Mouse (Mus musculus): ENCODE results near the gene Snrpa1.

Snrpa1 gene

DNA sequence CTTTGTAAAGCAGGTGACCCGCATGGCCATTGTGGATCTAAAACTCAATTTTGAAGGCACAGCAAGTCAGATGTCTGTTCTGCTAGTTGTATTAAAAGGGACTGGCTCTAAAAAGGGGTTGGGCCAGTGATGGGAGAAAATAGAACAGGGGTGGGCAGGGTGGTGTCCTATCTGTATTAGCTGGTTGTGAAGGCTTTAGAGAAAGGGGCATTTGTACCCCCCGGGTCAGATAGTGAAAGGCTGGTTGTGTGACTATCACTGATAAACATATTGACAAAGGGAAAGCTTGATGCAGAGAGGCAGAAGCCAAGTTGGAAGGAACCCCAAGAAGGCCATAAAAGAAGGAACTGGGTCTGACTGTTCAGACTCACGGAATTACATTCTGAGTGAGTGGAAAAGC lies 54.8 kb downstream of the Snrpa1 start:
- DNase-seq (ENCODE audit: low read depth, low spot score) = no peak

DNA sequence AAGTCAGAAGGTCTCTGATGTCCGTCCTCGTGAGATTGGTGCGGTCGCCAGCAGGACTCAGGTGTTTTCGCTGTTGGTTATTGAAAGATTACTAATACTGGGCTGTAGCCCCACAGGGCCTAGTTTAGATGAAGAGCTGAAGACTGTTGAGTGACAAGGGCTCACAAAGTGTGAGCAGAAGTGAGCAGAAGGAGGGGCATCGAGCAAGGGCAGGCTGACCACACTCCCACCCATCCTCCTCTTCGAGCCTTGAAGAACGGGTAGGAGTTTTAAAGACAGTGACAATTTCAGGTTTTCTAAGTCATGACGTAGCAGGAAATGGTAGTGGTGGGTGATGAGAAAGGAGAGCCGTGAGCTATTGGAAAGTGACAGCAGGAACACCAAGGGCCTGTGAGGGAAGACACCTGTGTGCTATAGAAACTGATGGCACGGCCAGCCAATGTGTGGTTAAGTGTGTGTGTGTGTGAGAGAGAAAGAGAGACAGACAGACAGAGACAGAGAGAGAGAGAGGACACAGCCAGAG lies 57.1 kb downstream of the Snrpa1 start:
- DNase-seq (ENCODE audit: low read depth, low spot score) = no peak

DNA sequence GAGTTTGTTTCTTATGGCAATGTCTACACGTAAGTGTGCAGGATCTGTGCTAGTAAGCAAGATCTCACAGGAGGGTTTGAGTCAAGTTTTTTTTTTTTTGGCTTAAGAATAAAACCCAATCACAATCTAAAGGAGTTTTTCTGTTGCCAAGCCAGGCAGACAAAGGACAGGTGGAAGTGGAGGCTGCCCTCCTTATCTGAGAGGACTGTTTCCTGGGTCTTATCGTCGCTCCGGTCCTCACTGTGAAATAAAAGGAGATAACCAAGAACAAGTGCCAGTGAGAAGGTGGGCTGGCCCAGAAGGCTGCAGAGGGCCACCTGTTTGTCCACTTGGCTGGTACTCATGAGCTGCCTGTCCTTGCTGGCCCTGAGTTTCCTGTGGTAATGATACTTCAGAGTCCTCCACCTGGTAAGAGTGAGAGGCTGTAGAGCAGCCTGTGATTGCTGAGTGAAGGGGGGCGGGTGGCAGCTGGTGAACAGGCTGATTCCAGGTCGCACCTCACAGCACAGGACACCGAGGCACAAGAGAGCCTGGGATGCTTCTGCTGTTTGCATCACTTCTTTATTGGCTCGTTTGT lies 58.2 kb downstream of the Snrpa1 start:
- DNase-seq (ENCODE audit: low read depth, low spot score) = no peak

DNA sequence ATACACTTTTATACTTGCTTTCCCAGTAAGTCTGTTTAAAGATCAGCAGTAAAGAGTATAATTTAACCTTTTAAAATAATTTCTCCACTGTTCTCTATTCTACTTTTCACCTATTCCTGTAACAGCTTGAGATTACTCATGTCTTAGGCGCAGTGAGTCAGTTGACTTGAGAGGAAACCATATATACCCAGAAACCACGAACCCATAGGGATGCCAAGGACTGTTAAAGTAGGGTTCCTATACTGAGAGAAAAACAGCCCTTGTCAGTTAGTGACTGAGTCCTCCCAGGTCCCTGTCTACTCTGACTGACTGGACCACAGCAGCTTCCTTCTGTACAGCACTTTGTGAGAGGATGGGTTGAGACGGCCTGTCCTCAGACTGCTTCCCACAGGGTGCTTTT lies 59.2 kb downstream of the Snrpa1 start:
- DNase-seq (ENCODE audit: low read depth, low spot score) = no peak

DNA sequence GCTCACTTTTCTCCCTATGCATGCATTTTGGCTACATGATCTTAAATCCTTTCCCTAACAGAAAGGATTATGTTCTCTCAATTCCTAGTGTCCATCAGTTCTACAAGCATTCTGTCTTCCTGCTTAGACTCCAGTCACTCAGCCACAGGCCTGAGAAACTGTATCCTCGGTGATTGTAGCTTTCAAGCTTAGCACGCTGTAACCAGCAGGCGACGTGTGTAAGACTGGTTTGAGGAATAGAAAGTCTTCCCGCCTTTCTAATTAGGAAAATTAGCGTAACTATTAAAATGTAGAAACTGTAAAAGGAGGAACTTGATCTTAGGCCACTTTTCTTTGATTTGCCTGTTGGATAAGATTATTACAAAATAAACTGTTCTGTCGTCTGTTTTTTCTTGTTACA lies 60.0 kb downstream of the Snrpa1 start:
- no peak for DNase-seq (ENCODE audit: low read depth, low spot score)

DNA sequence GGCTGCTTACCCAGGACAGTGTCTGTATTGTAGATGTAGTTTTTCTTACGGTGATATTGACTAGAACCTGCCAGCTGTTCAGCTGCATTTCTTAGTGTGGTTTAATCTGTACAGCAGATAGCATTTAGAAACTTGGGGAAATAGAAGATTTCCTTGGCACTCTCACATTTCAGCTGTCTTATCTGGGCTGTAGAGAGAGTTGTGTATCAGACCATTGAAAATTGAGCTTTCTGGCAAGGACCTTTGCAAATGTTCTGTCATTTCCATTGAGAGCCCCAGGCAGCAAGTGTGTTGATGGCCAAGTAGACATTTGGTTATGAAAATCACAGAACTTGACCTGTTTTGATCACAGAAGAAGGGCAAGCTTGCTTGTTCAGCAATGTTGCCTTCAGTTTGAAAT lies 61.3 kb downstream of the Snrpa1 start:
- no peak for DNase-seq (ENCODE audit: low read depth, low spot score)

DNA sequence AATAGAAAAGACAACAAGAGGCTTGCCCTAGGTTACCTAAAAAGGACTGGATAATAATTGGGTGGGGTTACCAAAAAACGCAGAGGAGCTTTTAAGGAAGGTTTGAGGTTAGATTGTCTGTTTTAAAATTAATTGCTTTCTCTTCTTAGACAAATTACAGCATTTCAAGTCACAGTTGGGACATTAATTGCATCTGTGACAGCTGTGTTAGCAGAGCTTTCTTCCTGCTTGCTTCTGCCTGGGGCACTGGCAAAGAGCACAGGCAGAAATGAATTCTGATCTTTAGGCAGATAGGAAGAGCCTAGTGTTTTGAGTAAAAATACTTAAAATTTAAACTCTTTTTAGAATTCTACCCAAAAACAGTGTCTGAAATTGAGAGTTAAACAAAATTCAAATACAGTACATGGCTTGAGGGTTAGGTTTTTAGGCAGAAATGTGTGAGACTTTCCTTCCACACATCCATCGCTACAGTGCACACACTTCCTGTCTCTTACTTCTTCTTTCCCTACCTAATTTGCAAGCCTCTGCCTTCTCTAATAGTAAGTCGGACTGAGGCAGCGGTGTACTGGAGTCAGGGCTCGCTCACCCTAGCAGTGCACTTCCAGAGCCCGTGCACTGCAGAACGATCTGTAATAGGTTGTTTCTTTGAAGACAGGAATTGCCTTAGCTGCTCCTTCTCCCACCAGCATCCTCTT lies 62.0 kb downstream of the Snrpa1 start:
- no peak for DNase-seq (ENCODE audit: low read depth, low spot score)

Measured in c-Kit-negative CD71-positive TER-119-positive erythroid progenitor cells, embryonic 14.5 days (primary cell).